Mouse (Mus musculus): ENCODE measurements around the gene Ust. TPM values are rescaled to one million over a fixed set of nuclear protein-coding genes. Genes with fewer than 3 reads are reported as not detected.

The Ust gene
- polyA plus RNA-seq, 1 experiment from 2014 or later, result 2.8 TPM

DNA sequence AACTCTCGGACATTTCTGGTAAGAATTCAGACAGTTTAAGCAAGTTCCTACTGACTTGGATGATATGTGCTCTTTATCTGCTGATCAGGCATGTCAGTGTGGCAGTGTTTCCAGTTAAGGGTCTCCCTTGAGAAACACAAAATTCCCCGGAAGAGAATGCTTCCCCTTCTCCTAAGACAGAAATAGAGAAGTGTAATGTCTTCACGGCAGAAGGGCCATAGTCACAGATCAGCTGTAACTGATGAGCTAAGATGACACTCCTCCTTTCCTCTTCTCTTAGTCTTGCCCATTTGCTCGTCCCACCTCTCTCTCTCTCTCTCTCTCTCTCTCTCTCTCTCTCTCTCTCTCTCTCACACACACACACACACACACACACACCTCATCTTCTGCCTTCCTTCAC is 277.9 kb downstream of the Ust start:
- DNase-seq (ENCODE audit: low spot score), result no peak
- Histone ChIP-seq H3K27ac (no peak overlapping the region), H3K36me3 (no peaks in the 10 kb centered on the region), H3K27me3 (ENCODE audit: insufficient read depth, poor library complexity, severe bottlenecking) (no peaks in the 10 kb centered on the region), H3K4me3 (no peak overlapping the region), H3K9me3 (no peaks in the 10 kb centered on the region), H3K4me1 (peaks cover 14% of the 10 kb centered on the region; the same call in 1 of the 2 replicates)
- WGBS, result 71% methylated on average over 3 of the region's 4 CpGs

DNA sequence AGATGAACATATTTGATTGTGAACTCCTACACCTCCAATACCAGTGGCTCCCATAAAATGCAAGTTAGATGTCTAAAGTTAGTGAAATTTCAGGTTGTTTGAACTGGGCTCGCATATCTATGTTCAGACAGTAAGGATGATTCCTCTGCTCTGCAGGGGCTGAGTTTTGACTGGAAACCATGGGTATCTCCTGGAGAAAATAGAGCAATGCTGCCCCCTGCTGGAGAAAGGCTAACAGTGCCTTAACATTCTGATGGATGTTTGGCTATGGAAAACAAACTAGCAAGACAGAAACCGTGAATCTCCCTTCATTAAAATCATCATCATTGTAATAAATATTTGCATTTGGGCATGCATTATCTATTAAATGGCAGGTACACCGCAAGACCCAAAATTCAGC is 278.4 kb downstream of the Ust start:
- Histone ChIP-seq H3K9me3 (no peaks in the 10 kb centered on the region), H3K27ac (no peak overlapping the region), H3K4me3 (no peak overlapping the region), H3K4me1 (peaks cover 14% of the 10 kb centered on the region; the same call in 1 of the 2 replicates), H3K36me3 (no peaks in the 10 kb centered on the region), H3K27me3 (ENCODE audit: insufficient read depth, poor library complexity, severe bottlenecking) (no peaks in the 10 kb centered on the region)
- peak; percentile 85 for DNase-seq (ENCODE audit: low spot score)
- 14% methylated on average over 3 of the region's 3 CpGs for WGBS

DNA sequence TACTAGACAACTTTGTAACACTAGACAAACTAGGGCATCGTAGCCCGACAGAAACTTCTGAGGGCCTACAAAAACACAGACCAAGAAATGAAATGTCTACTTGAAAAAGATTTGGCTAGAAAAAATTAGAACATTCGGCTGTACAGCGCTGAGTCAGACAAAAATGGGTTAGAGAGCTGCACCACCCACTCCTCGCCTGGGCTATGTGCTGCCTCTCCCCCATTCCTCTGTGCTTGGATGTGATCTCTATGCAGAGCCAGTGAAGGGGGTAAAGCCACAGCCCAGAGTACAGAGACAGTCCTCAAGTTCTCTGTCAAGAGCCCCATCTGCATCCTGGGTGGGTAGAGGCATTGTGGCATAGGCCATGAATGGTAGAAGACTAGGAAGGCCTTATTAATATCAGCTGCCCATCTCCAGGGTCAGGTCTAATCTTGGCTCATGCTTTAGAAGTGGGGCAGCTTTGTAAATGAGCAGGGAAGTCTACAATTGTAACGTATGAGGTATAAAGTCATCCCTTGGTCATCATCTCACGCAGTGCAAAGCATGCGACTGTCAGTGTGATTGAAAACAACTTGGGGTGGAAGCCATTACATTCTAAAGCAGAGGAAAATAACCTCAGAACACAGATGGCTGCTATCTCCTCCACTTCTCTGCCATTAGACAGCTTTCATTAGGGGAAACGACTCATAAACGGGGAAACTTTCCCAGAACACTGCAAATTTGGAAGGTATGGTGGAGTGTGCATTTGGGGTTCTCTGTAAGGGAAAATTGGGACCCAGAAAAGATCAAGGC is 281.6 kb downstream of the Ust start:
- Histone ChIP-seq H3K4me3 (no peak overlapping the region), H3K27ac (no peak overlapping the region), H3K27me3 (ENCODE audit: insufficient read depth, poor library complexity, severe bottlenecking) (no peaks in the 10 kb centered on the region), H3K4me1 (peaks cover 14% of the 10 kb centered on the region; the same call in 1 of the 2 replicates), H3K36me3 (no peaks in the 10 kb centered on the region), H3K9me3 (no peaks in the 10 kb centered on the region)
- no peak for DNase-seq (ENCODE audit: low spot score)
- 90% methylated on average over 10 of the region's 10 CpGs for WGBS

DNA sequence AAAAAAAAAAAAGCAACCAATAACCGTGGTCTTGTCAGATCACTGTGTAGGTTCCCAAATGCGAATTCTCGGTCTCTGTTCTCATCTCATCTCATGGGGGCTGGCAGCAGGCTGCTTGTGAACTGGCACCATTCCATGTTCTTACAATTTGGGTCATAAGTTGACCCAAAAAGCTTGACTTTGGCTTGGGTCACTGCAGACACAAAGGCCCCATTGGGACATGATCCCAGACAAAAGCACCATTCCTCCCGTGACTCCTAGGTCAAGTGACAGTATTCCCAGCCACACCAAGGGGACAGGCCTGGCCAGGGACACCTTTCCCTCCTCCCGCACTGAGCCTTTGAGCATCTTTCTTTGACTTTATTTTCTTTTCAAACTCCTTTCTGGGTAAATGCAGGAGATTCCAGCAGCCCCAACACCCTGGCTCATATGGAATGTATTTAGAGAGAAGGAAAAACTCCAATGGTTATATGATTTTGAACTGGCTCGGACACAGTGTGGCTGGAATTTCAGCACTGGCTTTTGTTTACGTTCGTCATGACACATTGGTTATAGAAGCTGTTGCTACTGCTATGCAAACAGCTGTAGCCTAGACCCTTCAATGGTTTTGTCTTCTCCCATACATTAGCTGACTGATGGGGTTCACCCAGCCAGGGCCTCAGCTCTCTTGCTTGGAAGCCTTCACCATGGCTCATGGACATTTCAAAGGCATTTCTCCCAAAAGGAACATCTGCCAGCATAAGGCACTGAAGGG is 285.3 kb downstream of the Ust start:
- H3K9me3 ChIP-seq, result no peaks in the 10 kb centered on the region
- no peak overlapping the region for H3K4me3 ChIP-seq
- peak; percentile 61 for DNase-seq (ENCODE audit: low spot score)
- 83% methylated on average over 8 of the region's 8 CpGs for WGBS
- H3K27ac ChIP-seq, result no peak overlapping the region
- no peaks in the 10 kb centered on the region for H3K36me3 ChIP-seq
- H3K4me1 ChIP-seq, result peaks cover 7% of the 10 kb centered on the region; the same call in 1 of the 2 replicates
- no peaks in the 10 kb centered on the region for H3K27me3 ChIP-seq (ENCODE audit: insufficient read depth, poor library complexity, severe bottlenecking)

DNA sequence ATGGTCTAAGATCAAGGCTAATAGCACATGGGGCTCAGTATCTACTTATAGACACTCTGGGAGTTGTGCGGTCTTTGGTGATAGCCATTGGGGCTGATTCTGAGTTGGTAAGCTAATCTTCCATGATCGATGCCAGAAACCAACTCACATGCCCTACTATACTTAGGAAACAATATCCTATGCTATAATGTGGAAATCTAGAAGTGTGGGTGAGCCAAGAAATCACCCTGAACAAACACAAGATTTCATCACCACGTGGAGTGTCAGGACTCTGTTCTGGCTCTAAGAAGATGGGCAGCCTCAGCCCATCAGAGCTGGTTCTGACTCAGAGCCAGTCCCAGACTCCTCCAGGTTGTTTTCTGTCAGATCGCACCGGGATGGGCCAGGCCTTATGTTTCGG is 286.1 kb downstream of the Ust start:
- Histone ChIP-seq H3K4me1 (no peaks in the 10 kb centered on the region), H3K27ac (no peak overlapping the region), H3K27me3 (ENCODE audit: insufficient read depth, poor library complexity, severe bottlenecking) (no peaks in the 10 kb centered on the region), H3K36me3 (no peaks in the 10 kb centered on the region), H3K9me3 (no peaks in the 10 kb centered on the region), H3K4me3 (no peak overlapping the region)
- peak; percentile 59 for DNase-seq (ENCODE audit: low spot score)
- WGBS, result 91% methylated on average over 6 of the region's 6 CpGs

DNA sequence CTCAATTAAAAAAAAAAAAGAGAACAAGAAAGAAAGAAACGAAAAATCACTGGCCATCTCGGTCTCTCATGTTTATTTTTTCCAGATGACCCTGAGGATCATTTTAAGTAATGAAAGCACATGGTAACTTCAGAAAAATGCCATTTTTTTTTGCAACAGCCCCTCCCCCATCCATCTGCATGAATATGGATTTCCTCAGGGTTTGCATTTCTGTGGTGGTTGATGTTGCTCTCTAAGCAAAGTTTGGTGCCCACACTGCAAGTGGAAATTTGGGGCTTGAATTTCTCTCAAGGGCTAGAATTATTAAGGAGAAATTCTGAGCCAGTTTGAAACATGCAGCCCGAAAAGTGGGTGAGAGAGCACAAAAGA is 290.3 kb downstream of the Ust start:
- Histone ChIP-seq H3K4me1 (no peaks in the 10 kb centered on the region), H3K4me3 (no peak overlapping the region), H3K9me3 (no peaks in the 10 kb centered on the region), H3K27me3 (ENCODE audit: insufficient read depth, poor library complexity, severe bottlenecking) (no peaks in the 10 kb centered on the region), H3K36me3 (no peaks in the 10 kb centered on the region), H3K27ac (no peak overlapping the region)
- 77% methylated on average over 3 of the region's 3 CpGs for WGBS
- DNase-seq (ENCODE audit: low spot score), result no peak

DNA sequence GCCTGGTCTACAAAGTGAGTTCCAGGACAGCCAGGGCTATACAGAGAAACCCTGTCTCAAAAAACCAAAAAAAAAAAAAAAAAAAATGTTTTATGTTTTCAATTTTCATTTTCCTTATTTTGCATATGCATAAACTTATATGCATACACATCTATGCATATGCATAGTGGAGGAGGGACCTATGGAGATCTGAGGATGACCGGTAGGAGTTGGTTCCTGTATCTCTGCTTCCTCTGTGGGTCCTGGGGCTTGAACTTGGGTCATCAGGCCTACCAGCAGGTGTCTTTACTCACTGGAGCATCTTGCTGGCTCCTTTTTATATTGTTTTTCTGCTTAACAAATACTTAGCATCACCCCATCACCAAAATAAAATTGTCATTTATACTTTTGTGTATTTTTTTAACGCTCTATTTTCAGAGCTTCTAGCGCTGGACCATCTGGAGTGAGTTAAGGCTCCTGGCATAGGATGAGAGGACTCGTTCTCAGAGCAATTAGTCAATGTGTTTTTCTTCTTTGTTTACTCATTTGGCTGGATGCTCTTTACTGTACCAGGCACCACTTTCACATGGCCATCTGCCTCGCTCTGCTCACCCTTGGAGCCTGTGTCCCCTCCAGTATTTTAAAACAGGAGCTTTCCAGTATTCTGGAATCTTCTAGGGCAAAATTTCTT is 290.8 kb downstream of the Ust start:
- Histone ChIP-seq H3K4me3 (no peak overlapping the region), H3K4me1 (no peaks in the 10 kb centered on the region), H3K36me3 (no peaks in the 10 kb centered on the region), H3K9me3 (no peaks in the 10 kb centered on the region), H3K27ac (no peak overlapping the region), H3K27me3 (ENCODE audit: insufficient read depth, poor library complexity, severe bottlenecking) (no peaks in the 10 kb centered on the region)
- DNase-seq (ENCODE audit: low spot score), result no peak
- 72% methylated on average over 5 of the region's 5 CpGs for WGBS

DNA sequence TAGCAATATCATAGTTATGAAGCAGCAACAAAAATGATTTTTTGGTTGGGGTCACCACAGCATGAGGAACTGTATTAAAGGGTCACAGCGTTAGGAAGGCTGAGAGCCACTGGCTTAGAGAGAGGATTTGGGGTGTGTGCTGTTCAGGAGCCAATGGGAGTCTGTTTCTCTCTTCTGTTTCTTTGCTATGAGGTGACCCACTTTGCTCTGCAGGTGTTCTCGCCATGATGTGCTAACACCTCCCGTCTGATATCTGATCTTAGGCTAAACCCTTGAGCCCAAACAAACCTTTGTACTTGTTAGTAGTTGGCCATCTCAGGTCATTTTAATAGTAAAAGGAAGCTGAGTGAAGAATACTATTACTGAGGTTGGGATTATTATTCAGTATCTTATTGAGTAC is 292.0 kb downstream of the Ust start:
- Histone ChIP-seq H3K4me1 (no peaks in the 10 kb centered on the region), H3K4me3 (no peak overlapping the region), H3K27me3 (ENCODE audit: insufficient read depth, poor library complexity, severe bottlenecking) (no peaks in the 10 kb centered on the region), H3K9me3 (no peaks in the 10 kb centered on the region), H3K27ac (no peak overlapping the region), H3K36me3 (no peaks in the 10 kb centered on the region)
- no peak for DNase-seq (ENCODE audit: low spot score)
- 56% methylated on average over 3 of the region's 3 CpGs for WGBS

DNA sequence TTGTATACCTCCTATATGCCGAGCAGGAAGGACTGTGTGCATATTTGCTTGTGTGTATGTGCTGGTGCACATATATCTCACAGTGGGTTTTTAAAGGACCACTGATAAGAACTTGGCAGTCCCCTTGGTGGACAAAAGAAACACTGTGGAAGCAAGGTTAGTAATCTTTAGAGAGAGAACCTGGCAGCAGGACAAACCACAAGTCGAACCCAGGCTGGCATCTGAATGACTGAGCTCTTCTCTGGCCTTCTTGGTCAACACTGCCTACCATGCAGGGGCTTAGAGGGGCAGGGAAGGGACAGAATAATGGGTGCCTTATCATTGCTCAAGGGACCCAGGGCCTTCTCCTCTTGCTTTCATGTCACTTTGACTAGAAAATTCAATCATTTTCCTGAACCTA is 294.0 kb downstream of the Ust start:
- Histone ChIP-seq H3K36me3 (no peaks in the 10 kb centered on the region), H3K4me1 (no peaks in the 10 kb centered on the region), H3K4me3 (no peak overlapping the region), H3K27me3 (ENCODE audit: insufficient read depth, poor library complexity, severe bottlenecking) (no peaks in the 10 kb centered on the region), H3K9me3 (no peaks in the 10 kb centered on the region), H3K27ac (no peak overlapping the region)
- 63% methylated on average over 2 of the region's 2 CpGs for WGBS
- no peak for DNase-seq (ENCODE audit: low spot score)

DNA sequence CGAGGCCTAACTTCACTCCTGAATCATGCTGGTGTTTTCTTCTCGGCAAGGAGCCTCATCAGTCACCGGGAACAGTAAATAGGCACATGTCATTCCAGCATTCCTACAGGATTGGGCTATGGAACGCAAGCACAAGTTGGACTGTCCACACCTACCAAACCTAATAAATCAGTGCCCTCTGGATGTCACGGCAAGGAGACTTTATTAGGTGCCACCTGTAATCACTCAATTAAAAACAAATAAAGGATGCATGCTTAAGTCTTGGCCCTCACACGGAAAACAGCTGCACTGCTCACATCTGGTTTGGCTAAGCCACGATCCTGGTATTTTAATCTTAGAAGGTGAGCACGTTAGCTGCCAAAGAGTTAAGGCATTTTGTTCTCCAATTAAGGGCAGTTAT is 294.6 kb downstream of the Ust start:
- Histone ChIP-seq H3K4me1 (no peaks in the 10 kb centered on the region), H3K4me3 (no peak overlapping the region), H3K27me3 (ENCODE audit: insufficient read depth, poor library complexity, severe bottlenecking) (no peaks in the 10 kb centered on the region), H3K36me3 (no peaks in the 10 kb centered on the region), H3K9me3 (no peaks in the 10 kb centered on the region), H3K27ac (no peak overlapping the region)
- no peak for DNase-seq (ENCODE audit: low spot score)
- WGBS, result 74% methylated on average over 8 of the region's 8 CpGs

DNA sequence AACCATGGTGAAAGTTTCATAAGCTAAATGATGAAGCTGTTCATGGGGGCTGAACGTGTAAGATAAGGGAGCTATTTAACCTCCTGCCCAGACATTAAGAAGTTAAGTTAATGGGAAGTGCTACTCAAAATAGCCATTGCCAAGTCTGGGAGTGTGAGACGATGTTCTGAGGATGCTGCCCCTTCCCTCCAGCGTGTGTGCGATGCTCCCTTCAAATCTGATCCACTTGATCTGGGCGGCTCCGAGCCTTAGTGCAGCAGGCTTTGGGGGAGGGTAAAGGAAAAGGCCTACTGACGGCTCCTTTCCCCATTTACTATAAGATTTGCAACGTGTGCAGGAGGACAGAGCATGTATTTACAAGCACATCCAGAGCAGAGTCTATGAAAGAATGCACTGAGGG is 301.7 kb downstream of the Ust start:
- Histone ChIP-seq H3K9me3 (no peaks in the 10 kb centered on the region), H3K4me1 (peaks cover 22% of the 10 kb centered on the region), H3K27ac (peak overlapping the region; percentile 9; the same call in 1 of the 2 replicates), H3K36me3 (no peaks in the 10 kb centered on the region), H3K4me3 (no peak overlapping the region), H3K27me3 (ENCODE audit: insufficient read depth, poor library complexity, severe bottlenecking) (no peaks in the 10 kb centered on the region)
- 22% methylated on average over 8 of the region's 8 CpGs for WGBS
- DNase-seq (ENCODE audit: low spot score), result no peak

DNA sequence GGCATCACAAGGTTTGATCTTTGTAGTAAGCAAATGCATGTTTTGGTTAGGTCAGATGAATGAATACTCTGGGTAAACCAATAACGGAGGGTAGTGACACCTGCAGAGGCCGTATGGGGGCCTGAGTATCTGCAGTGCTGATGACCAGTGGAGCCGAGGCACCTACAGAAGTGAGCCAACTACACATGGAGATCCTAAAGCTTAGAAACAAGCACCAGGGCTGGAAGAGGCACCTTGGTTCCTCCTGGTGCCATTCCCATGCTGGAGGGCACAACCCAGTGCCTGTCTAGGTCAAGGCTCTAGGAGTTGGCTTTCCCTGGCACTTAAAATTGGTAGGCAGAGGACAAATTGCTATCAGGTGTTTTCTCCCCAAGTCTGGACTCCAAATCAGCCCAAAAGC is 303.4 kb downstream of the Ust start:
- Histone ChIP-seq H3K4me3 (no peak overlapping the region), H3K4me1 (peaks cover 24% of the 10 kb centered on the region), H3K36me3 (no peaks in the 10 kb centered on the region), H3K27ac (no peak overlapping the region), H3K27me3 (ENCODE audit: insufficient read depth, poor library complexity, severe bottlenecking) (no peaks in the 10 kb centered on the region), H3K9me3 (no peaks in the 10 kb centered on the region)
- DNase-seq (ENCODE audit: low spot score), result no peak
- 89% methylated on average over 3 of the region's 3 CpGs for WGBS

DNA sequence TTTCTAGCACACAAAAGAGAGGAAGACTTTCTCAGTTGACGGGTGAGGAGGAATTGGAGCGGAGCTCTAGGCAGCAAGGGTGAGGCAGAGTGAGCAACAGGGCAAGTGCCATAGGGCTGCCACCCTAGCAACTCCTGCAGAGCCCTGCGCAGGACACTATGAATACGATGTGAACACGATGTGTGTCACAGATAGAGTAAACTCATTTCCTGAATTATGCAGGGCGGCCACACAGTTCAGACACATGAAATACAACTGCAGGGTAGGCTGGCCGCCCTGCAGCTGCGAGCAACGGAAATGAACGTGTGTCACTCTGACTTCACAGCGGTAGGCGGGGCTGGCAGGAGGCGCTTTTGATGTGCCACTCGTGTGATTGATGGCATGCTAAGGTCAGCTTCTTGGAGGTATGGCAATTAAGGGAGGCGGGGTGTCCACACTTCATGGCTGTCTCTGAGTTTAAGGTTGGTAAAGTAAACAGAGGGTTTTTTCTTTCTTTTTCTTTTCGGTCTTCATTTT is 304.7 kb downstream of the Ust start:
- Histone ChIP-seq H3K27ac (peak overlapping the region; percentile 69; the same call in 1 of the 2 replicates), H3K27me3 (ENCODE audit: insufficient read depth, poor library complexity, severe bottlenecking) (no peaks in the 10 kb centered on the region), H3K4me1 (peaks cover 24% of the 10 kb centered on the region), H3K4me3 (peak overlapping the region; percentile 18; the same call in 1 of the 2 replicates), H3K36me3 (no peaks in the 10 kb centered on the region), H3K9me3 (no peaks in the 10 kb centered on the region)
- WGBS, result 48% methylated on average over 16 of the region's 16 CpGs
- no peak for DNase-seq (ENCODE audit: low spot score)

All from heart, embryonic 10.5 days (tissue).